Mouse (Mus musculus): Measurements from ENCODE around the gene Rmdn3.

Rmdn3 gene

GRCm38 (mm10) chr2:119147775-119148174, 9.1 kb downstream of the Rmdn3 start:
- ChIA-PET CTCF (interaction anchor here (0.8 to 4.7 kb wide), 5 partner anchors 10 to 42 kb away, joined by 3 to 21 read pairs (median 4); no protein-coding TSS in a partner anchor), POLR2A (interaction anchor here in 3 of 4 experiments (0.6 to 3.6 kb wide), 19 partner anchors 8 to 288 kb away, joined by 3 to 17 read pairs (median 3); partner anchors contain the start of gene Rmdn3 (in 1 of the 3))

GRCm38 (mm10) chr2:119147160-119147678, 9.6 kb downstream of the Rmdn3 start:
- ChIA-PET CTCF (interaction anchor here (0.6 to 4.7 kb wide), 6 partner anchors 9 to 42 kb away, joined by 3 to 21 read pairs (median 4); no protein-coding TSS in a partner anchor), POLR2A (interaction anchor here (0.6 to 3.6 kb wide), 22 partner anchors 8 to 507 kb away, joined by 3 to 17 read pairs (median 4); partner anchors contain the start of genes Rmdn3 (in 1 of the 4) and Spint1 (in 1 of the 4))

GRCm38 (mm10) chr2:119146435-119146834, 10.4 kb downstream of the Rmdn3 start:
- CTCF ChIA-PET = interaction anchor here in 3 of 4 experiments (0.6 to 4.7 kb wide), 6 partner anchors 13 to 105 kb away, joined by 3 to 21 read pairs (median 4); no protein-coding TSS in a partner anchor
- POLR2A ChIA-PET = interaction anchor here in 3 of 4 experiments (0.6 to 3.6 kb wide), 12 partner anchors 8 to 448 kb away, joined by 3 to 17 read pairs (median 4); partner anchors contain the start of gene Spint1 (in 1 of the 3)

- ChIA-PET POLR2A (interaction anchor here in 1 of 4 experiments (0.6 to 3.6 kb wide), 10 partner anchors 8 to 159 kb away, joined by 3 to 17 read pairs (median 4); partner anchors contain the start of gene Vps18), CTCF (interaction anchor here (0.6 to 4.7 kb wide), 7 partner anchors 39 to 823 kb away, joined by 3 to 21 read pairs (median 3); no protein-coding TSS in a partner anchor)
Measured at GRCm38 (mm10) chr2:119145199-119145598, 11.6 kb downstream of the Rmdn3 start.

GRCm38 (mm10) chr2:119136346-119136898, 20.4 kb downstream of the Rmdn3 start:
- CTCF ChIA-PET = interaction anchor here in 1 of 4 experiments (1.2 kb wide), 1 partner anchor 36 kb away, joined by 3 read pairs; no protein-coding TSS in a partner anchor
- POLR2A ChIA-PET = interaction anchor here in 2 of 4 experiments (0.6 to 3.5 kb wide), 9 partner anchors 8 to 113 kb away, joined by 3 to 22 read pairs (median 3); partner anchors contain the start of gene Gchfr (in 1 of the 2)

- CTCF ChIA-PET = interaction anchor here in 2 of 4 experiments (0.5 to 0.6 kb wide), 2 partner anchors 1048 to 1512 kb away, joined by 3 to 5 read pairs; no protein-coding TSS in a partner anchor
- POLR2A ChIA-PET = interaction anchor here in 3 of 4 experiments (0.5 to 3.3 kb wide), 13 partner anchors 9 to 77 kb away, joined by 3 to 21 read pairs (median 5); no protein-coding TSS in a partner anchor
Measured at GRCm38 (mm10) chr2:119113121-119113925, 43.5 kb downstream of the Rmdn3 start.

GRCm38 (mm10) chr2:119112438-119113112, 44.3 kb downstream of the Rmdn3 start, which contains the start of gene Rad51:
TSS of gene Rad51 (plus strand) at chr2:119112793.
- CTCF ChIA-PET = interaction anchor here in 1 of 4 experiments (0.5 kb wide), 1 partner anchor 1049 kb away, joined by 3 read pairs; no protein-coding TSS in a partner anchor
- POLR2A ChIA-PET = interaction anchor here in 2 of 4 experiments (0.5 to 2.5 kb wide), 12 partner anchors 10 to 76 kb away, joined by 3 to 21 read pairs (median 4); no protein-coding TSS in a partner anchor

- POLR2A ChIA-PET = interaction anchor here in 2 of 4 experiments (0.7 to 1.7 kb wide), 9 partner anchors 11 to 361 kb away, joined by 3 to 5 read pairs (median 3); no protein-coding TSS in a partner anchor
Measured at GRCm38 (mm10) chr2:119111060-119111459, 45.8 kb downstream of the Rmdn3 start.

GRCm38 (mm10) chr2:119108554-119108953, 48.3 kb downstream of the Rmdn3 start:
- ChIA-PET POLR2A (interaction anchor here in 3 of 4 experiments (0.7 to 1.9 kb wide), 14 partner anchors 8 to 369 kb away, joined by 3 to 7 read pairs (median 3); partner anchors contain the start of gene Ino80 (in 1 of the 3)), CTCF (interaction anchor here (0.6 to 1.7 kb wide), 9 partner anchors 9 to 179 kb away, joined by 3 to 6 read pairs (median 3); no protein-coding TSS in a partner anchor)

More at GRCm38 (mm10) chr2:119111060-119111459, 45.8 kb downstream of the Rmdn3 start:
- CTCF ChIA-PET = interaction anchor here in 1 of 4 experiments (0.5 kb wide), 1 partner anchor 104 kb away, joined by 3 read pairs; no protein-coding TSS in a partner anchor

- ChIA-PET CTCF (interaction anchor here in 3 of 4 experiments (0.6 to 1.2 kb wide), 4 partner anchors 20 to 220 kb away, joined by 3 to 12 read pairs (median 3); partner anchors contain the start of gene Gchfr (in 1 of the 3)), POLR2A (interaction anchor here in 3 of 4 experiments (0.6 to 1.9 kb wide), 8 partner anchors 31 to 1515 kb away, joined by 3 to 8 read pairs (median 3); partner anchors contain the start of gene Ccdc32 (in 1 of the 3))
Measured at GRCm38 (mm10) chr2:119106583-119106982, 50.3 kb downstream of the Rmdn3 start.

- ChIA-PET CTCF (interaction anchor here in 1 of 4 experiments (0.8 kb wide), 1 partner anchor 65 kb away, joined by 3 read pairs; no protein-coding TSS in a partner anchor), POLR2A (no interaction called here)
Measured at GRCm38 (mm10) chr2:119101552-119101951, 55.3 kb downstream of the Rmdn3 start.
